Mouse (Mus musculus) myocyte (in vitro differentiated cells): ENCODE data around the gene Ptprm. TPM values are rescaled to one million over a fixed set of nuclear protein-coding genes. Genes with fewer than 3 reads are reported as not detected.

Experiments used
- H3K27me3 ChIP-seq: one replicate; pipeline ENCODE4 v1.6.1; 2011; ENCODE audit not compliant: control insufficient read depth, insufficient read depth, insufficient read length
- H3K36me3 ChIP-seq: one replicate; pipeline ENCODE4 v1.6.1; 2011; ENCODE audit not compliant: control insufficient read depth, insufficient read depth
- H3K4me2 ChIP-seq: one replicate; pipeline ENCODE4 v1.6.1; 2011; ENCODE audit warnings: low read depth, control low read depth
- H3K4me3 ChIP-seq: one replicate; pipeline ENCODE4 v1.5.1; 2011; ENCODE audit warnings: mild to moderate bottlenecking, control low read depth, moderate library complexity
- H3K79me2 ChIP-seq: one replicate; pipeline ENCODE4 v1.6.1; 2011; ENCODE audit not compliant: control insufficient read depth, insufficient read depth
- H3ac ChIP-seq: one replicate; pipeline ENCODE4 v1.6.1; 2011; ENCODE audit not compliant: control insufficient read depth, insufficient read length
- CEBPB ChIP-seq: IDR thresholded peaks from 2 replicates; pipeline ENCODE4 v1.6.1; 2011; ENCODE audit warnings: mild to moderate bottlenecking, moderate library complexity; ENCODE audit not compliant: poor library complexity, insufficient read depth, severe bottlenecking
- E2F4 ChIP-seq: IDR thresholded peaks from one replicate; pipeline ENCODE4 v1.6.1; 2011; ENCODE audit warnings: mild to moderate bottlenecking, control low read depth, moderate library complexity; ENCODE audit not compliant: insufficient read depth
- MAX ChIP-seq: IDR thresholded peaks from one replicate; pipeline ENCODE4 v1.6.1; 2011; ENCODE audit warnings: low read depth, mild to moderate bottlenecking, control low read depth
- MYOD1 ChIP-seq, 3 experiments: IDR thresholded peaks; one replicate each; pipeline ENCODE4 v1.6.1; 2011; ENCODE audit warnings: control low read depth in 2 of 3, low read depth in 2 of 3, mild to moderate bottlenecking in 2 of 3, moderate library complexity in 1 of 3; ENCODE audit not compliant: insufficient read length in 2 of 3, control insufficient read depth in 1 of 3
- MYOG ChIP-seq, 3 experiments: IDR thresholded peaks; one replicate each; pipeline ENCODE4 v1.6.1; 2011; ENCODE audit warnings: control low read depth in 2 of 3, low read depth in 2 of 3, mild to moderate bottlenecking in 2 of 3; ENCODE audit not compliant: insufficient read length in 2 of 3, control insufficient read depth in 1 of 3, insufficient read depth in 1 of 3
- POLR2A ChIP-seq: IDR thresholded peaks from one replicate; pipeline ENCODE4 v1.6.1; 2011; ENCODE audit warnings: low read depth, mild to moderate bottlenecking, control low read depth, moderate library complexity; ENCODE audit not compliant: insufficient read length
- POLR2AphosphoS2 ChIP-seq: IDR thresholded peaks from one replicate; pipeline ENCODE4 v1.6.1; 2011; ENCODE audit warnings: low read depth, control low read depth; ENCODE audit not compliant: insufficient read length
- REST ChIP-seq: IDR thresholded peaks from one replicate; pipeline ENCODE4 v1.6.1; 2011; ENCODE audit warnings: mild to moderate bottlenecking, control low read depth, moderate library complexity; ENCODE audit not compliant: insufficient read depth, insufficient read length
- SRF ChIP-seq: IDR thresholded peaks from one replicate; pipeline ENCODE4 v1.6.1; 2011; ENCODE audit warnings: low read depth; ENCODE audit not compliant: control insufficient read depth, insufficient read length
- TCF12 ChIP-seq: IDR thresholded peaks from one replicate; pipeline ENCODE4 v1.6.1; 2011; ENCODE audit warnings: mild to moderate bottlenecking, control low read depth; ENCODE audit not compliant: poor library complexity, insufficient read depth, severe bottlenecking
- TCF3 ChIP-seq: IDR thresholded peaks from one replicate; pipeline ENCODE4 v1.6.1; 2011; ENCODE audit warnings: low read depth, control low read depth; ENCODE audit not compliant: insufficient read length
- USF1 ChIP-seq: IDR thresholded peaks from one replicate; pipeline ENCODE4 v1.6.1; 2011; ENCODE audit warnings: low read depth, mild to moderate bottlenecking, control low read depth, moderate library complexity
- polyA plus RNA-seq: library from polyadenylated mRNA; unstranded; fragments of >200 nt; fragmentation: generic; extraction: Trizol; gene quantifications from one replicate; pipeline ENCODE4 v1.2.1, GENCODE M21; 2012; ENCODE audit warnings: missing spikeins

The Ptprm gene
- polyA plus RNA-seq, 1 experiment = 6.5 TPM

DNA sequence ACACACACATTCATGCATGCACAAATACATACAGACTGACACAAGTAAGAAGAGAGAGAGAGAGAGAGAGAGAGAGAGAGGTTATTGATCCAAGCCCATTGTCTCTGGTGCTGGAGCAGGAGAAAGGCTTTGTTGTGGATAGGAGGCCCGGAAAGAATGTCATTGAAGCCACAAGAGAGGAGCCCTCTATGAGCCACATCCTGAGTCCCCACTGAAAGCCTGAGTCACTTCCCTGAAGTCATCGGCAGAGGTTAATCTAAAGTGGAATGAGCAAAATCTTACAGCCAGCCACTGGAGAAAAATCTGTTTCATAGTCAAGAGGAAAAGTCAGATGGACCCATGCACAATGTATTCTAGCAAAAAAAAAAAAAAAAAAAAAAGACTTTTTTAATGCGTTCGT is 228.7 kb downstream of the Ptprm start:
- Histone ChIP-seq H3K4me3 (no peak overlapping the region), H3K36me3 (no peaks in the 10 kb centered on the region), H3ac (no peak overlapping the region), H3K79me2 (no peaks in the 10 kb centered on the region), H3K4me2 (peak overlapping the region; percentile 28), H3K27me3 (no peaks in the 10 kb centered on the region)
- TF ChIP-seq CEBPB (no peak), MYOD1 (IDR thresholded peaks at IDR 0.05; ENCODE audit: control insufficient read depth in 1 of 3, insufficient read length in 2 of 3, low read depth in 2 of 3) (no peak), E2F4 (no peak), MAX (no peak), USF1 (no peak), TCF3 (no peak), TCF12 (no peak), POLR2A (no peak), MYOG (IDR thresholded peaks at IDR 0.05; ENCODE audit: control insufficient read depth in 1 of 3, insufficient read depth in 1 of 3, insufficient read length in 2 of 3, low read depth in 2 of 3) (no peak), SRF (no peak), POLR2AphosphoS2 (no peak), REST (no peak)

GRCm38 (mm10) chr17:67124294-67124693 is 230.0 kb downstream of the Ptprm start:
- Histone ChIP-seq H3K4me2 (peak overlapping the region; percentile 51), H3ac (no peak overlapping the region), H3K4me3 (no peak overlapping the region), H3K79me2 (no peaks in the 10 kb centered on the region), H3K27me3 (no peaks in the 10 kb centered on the region), H3K36me3 (no peaks in the 10 kb centered on the region)
- peak; percentile 93 for TF ChIP-seq USF1
- TF ChIP-seq POLR2AphosphoS2 = no peak
- no peak for TF ChIP-seq MYOG (IDR thresholded peaks at IDR 0.05; ENCODE audit: control insufficient read depth in 1 of 3, insufficient read depth in 1 of 3, insufficient read length in 2 of 3, low read depth in 2 of 3)
- no peak for TF ChIP-seq MAX
- TF ChIP-seq MYOD1 (IDR thresholded peaks at IDR 0.05; ENCODE audit: control insufficient read depth in 1 of 3, insufficient read length in 2 of 3, low read depth in 2 of 3) = no peak
- TF ChIP-seq REST = no peak
- TF ChIP-seq POLR2A = no peak

DNA sequence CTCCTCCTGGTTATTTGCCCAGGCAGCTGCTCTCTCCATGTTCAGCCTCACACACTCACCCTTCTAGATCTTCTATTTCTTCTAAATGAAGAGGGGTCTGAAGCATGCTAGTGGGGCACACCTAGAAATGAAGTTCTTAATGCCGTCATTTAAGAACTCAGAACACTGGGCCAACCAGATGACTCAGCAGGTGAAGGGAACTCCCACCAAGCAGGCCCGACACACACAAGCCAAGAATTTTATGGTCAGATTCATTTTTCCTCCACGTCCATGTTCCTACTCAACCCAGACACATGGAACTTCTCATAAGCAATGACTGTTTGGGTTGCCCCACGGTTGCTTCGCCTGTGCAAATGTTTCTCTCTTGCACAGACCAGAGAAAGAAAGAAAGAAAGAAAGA is 230.5 kb downstream of the Ptprm start:
- Histone ChIP-seq H3K79me2 (no peaks in the 10 kb centered on the region), H3K4me2 (peak overlapping the region; percentile 51), H3K27me3 (no peaks in the 10 kb centered on the region), H3K36me3 (no peaks in the 10 kb centered on the region), H3ac (no peak overlapping the region), H3K4me3 (no peak overlapping the region)
- TF ChIP-seq SRF (no peak), POLR2AphosphoS2 (no peak), CEBPB (no peak), MYOD1 (IDR thresholded peaks at IDR 0.05; ENCODE audit: control insufficient read depth in 1 of 3, insufficient read length in 2 of 3, low read depth in 2 of 3) (no peak), TCF3 (no peak), POLR2A (no peak), TCF12 (no peak), MAX (no peak), REST (no peak), MYOG (IDR thresholded peaks at IDR 0.05; ENCODE audit: control insufficient read depth in 1 of 3, insufficient read depth in 1 of 3, insufficient read length in 2 of 3, low read depth in 2 of 3) (no peak)

GRCm38 (mm10) chr17:67120863-67121262 is 233.4 kb downstream of the Ptprm start:
- TF ChIP-seq MAX (no peak), TCF3 (no peak), USF1 (no peak), REST (no peak)
- H3K27me3 ChIP-seq = no peaks in the 10 kb centered on the region
- no peaks in the 10 kb centered on the region for H3K36me3 ChIP-seq
- H3K4me2 ChIP-seq = no peak overlapping the region
- no peak overlapping the region for H3ac ChIP-seq
- H3K4me3 ChIP-seq = no peak overlapping the region
- H3K79me2 ChIP-seq = no peaks in the 10 kb centered on the region

DNA sequence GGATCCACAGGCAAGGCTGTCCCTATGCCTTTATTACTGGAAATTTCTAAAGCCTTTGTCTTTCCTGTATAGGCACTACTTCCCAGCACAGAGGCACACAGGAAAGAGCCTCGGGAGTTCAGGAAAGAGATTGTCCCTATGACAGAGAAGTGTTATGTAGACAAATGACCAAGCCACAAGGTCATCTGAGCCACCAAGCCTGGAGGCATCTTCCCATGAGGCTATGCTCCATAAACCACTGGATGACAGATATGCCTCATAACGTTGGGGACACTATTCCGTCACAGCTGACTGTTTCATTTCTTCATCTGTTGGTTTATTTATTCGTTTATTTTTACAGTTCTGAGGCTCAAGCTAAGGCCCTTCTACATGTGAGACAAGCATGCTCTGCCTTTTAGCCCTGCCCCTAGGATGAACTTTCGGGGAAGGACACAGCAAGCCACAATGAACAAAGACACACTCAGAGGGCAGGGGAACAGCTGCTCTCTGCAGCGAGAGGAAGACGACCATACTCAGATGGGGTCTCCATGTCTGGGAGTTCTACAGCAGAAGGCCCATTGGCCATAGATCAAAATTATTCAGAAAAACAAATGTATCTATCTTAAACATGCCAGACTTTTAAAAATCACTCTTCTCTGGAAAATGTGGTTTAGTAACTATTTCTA is 235.4 kb downstream of the Ptprm start:
- Histone ChIP-seq H3K4me3 (no peak overlapping the region), H3ac (no peak overlapping the region), H3K36me3 (no peaks in the 10 kb centered on the region), H3K27me3 (no peaks in the 10 kb centered on the region), H3K79me2 (no peaks in the 10 kb centered on the region), H3K4me2 (no peak overlapping the region)
- TF ChIP-seq POLR2AphosphoS2 = no peak
- no peak for TF ChIP-seq TCF3
- TF ChIP-seq MAX = no peak
- no peak for TF ChIP-seq TCF12
- TF ChIP-seq MYOD1 (IDR thresholded peaks at IDR 0.05; ENCODE audit: control insufficient read depth in 1 of 3, insufficient read length in 2 of 3, low read depth in 2 of 3) = peak in 1 of 3 experiments; percentile 47
- no peak for TF ChIP-seq CEBPB
- TF ChIP-seq MYOG (IDR thresholded peaks at IDR 0.05; ENCODE audit: control insufficient read depth in 1 of 3, insufficient read depth in 1 of 3, insufficient read length in 2 of 3, low read depth in 2 of 3) = peak in 1 of 3 experiments; percentile 7
